Mouse (Mus musculus) ES-E14 (cell line): ENCODE measurements at regions not wholly inside any gene's neighbourhood (a gene's known extent, or its start where the extent isn't known, plus 50 kb on each side); places are given as distances from the start of the nearest gene placed in this dataset.

ENCODE experiments used
- CHD2 ChIP-seq: IDR thresholded peaks from 2 replicates; pipeline ENCODE4 v1.6.1; 2014; ENCODE audit warnings: mild to moderate bottlenecking, low read depth, low read length, inconsistent platforms
- MAFK ChIP-seq: IDR thresholded peaks from 2 replicates; pipeline ENCODE4 v1.6.1; 2014; ENCODE audit warnings: mild to moderate bottlenecking, low read depth, low read length, inconsistent platforms; ENCODE audit not compliant: insufficient read depth
- ZC3H11A ChIP-seq: IDR thresholded peaks from 2 replicates; pipeline ENCODE4 v1.6.1; 2012; ENCODE audit warnings: low read depth, mild to moderate bottlenecking, inconsistent platforms, low read length, borderline replicate concordance

- TF ChIP-seq ZC3H11A (no peak), MAFK (no peak), CHD2 (no peak)
Observed at GRCm38 (mm10) chr1:55807028-55807427, 401.3 kb downstream of the Plcl1 start.
